Mouse (Mus musculus) right cerebral cortex, postnatal 36 days (tissue): ENCODE results near the gene Mfsd11.
"Not testable (repeated sequence)": the region's sequence is repeated elsewhere in the genome, so short reads cannot be mapped to it uniquely, and the experiment has no call there.

Experiments
- DNase-seq, 2 experiments: peaks; one replicate each; pipeline ENCODE4 v3.0.0; 2022; ENCODE audit warnings: low spot score in 2 of 2, mixed read lengths in 1 of 2

Gene Mfsd11

GRCm38 (mm10) chr11:116847187-116848085 lies 4.8 kb upstream of the Mfsd11 start:
- no peak for DNase-seq

GRCm38 (mm10) chr11:116848086-116848876 lies 4.0 kb upstream of the Mfsd11 start:
- DNase-seq = no peak

- DNase-seq = not testable (repeated sequence)
Observed at GRCm38 (mm10) chr11:116848877-116849178, 3.4 kb upstream of the Mfsd11 start.

GRCm38 (mm10) chr11:116849587-116849986 lies 2.7 kb upstream of the Mfsd11 start:
- no peak for DNase-seq

- no peak for DNase-seq
Observed at GRCm38 (mm10) chr11:116850085-116850484, 2.2 kb upstream of the Mfsd11 start.

GRCm38 (mm10) chr11:116850833-116851477 lies 1.3 kb upstream of the Mfsd11 start:
- DNase-seq = no peak

GRCm38 (mm10) chr11:116851576-116852290 lies 507 bp upstream of the Mfsd11 start:
- DNase-seq = no peak

GRCm38 (mm10) chr11:116852891-116853511 lies 761 bp downstream of the Mfsd11 start, which contains the start of gene Srsf2:
Srsf2 (minus strand) TSS chr11:116853094.
- DNase-seq = peak; percentile 94 to 95

- DNase-seq = peak; percentile 97
Observed at GRCm38 (mm10) chr11:116853512-116853928, 1.3 kb downstream of the Mfsd11 start.

- no peak for DNase-seq
Observed at GRCm38 (mm10) chr11:116854279-116854678, 2.0 kb downstream of the Mfsd11 start.

GRCm38 (mm10) chr11:116857183-116857850 lies 5.1 kb downstream of the Mfsd11 start:
- no peak for DNase-seq

GRCm38 (mm10) chr11:116864444-116864843 lies 12.2 kb downstream of the Mfsd11 start:
- no peak for DNase-seq

- no peak for DNase-seq
Observed at GRCm38 (mm10) chr11:116865945-116866585, 13.8 kb downstream of the Mfsd11 start.

GRCm38 (mm10) chr11:116868129-116868528 lies 15.9 kb downstream of the Mfsd11 start:
- no peak for DNase-seq

- DNase-seq = no peak
Observed at GRCm38 (mm10) chr11:116869223-116869622, 17.0 kb downstream of the Mfsd11 start.

- no peak for DNase-seq
Observed at GRCm38 (mm10) chr11:116869641-116870040, 17.4 kb downstream of the Mfsd11 start.

- no peak for DNase-seq
Observed at GRCm38 (mm10) chr11:116871538-116871937, 19.3 kb downstream of the Mfsd11 start.

- DNase-seq = peak; percentile 45 to 47
Observed at GRCm38 (mm10) chr11:116873987-116874386, 21.7 kb downstream of the Mfsd11 start.

GRCm38 (mm10) chr11:116878454-116878853 lies 26.2 kb downstream of the Mfsd11 start:
- DNase-seq = no peak

- DNase-seq = peak; percentile 26 to 30
Observed at GRCm38 (mm10) chr11:116880839-116881238, 28.6 kb downstream of the Mfsd11 start.
